Mouse (Mus musculus) cortical plate, adult 2 months (tissue): ENCODE measurements around the gene Il24.

Experiments used
- CTCF ChIP-seq: fragments of 200-500 bp; IDR thresholded peaks from 2 replicates; pipeline ENCODE4 v1.5.1; 2011; ENCODE audit warnings: mild to moderate bottlenecking, control low read depth, low read length; ENCODE audit not compliant: insufficient read depth; ENCODE audit errors: extremely low read depth
- POLR2A ChIP-seq: fragments of 200-500 bp; IDR thresholded peaks from 2 replicates; pipeline ENCODE4 v1.6.1; 2011; ENCODE audit warnings: mild to moderate bottlenecking, low read length, control low read depth; ENCODE audit not compliant: insufficient read depth; ENCODE audit errors: extremely low read depth

- TF ChIP-seq POLR2A (no peak), CTCF (no peak)
Observed at GRCm38 (mm10) chr1:130918323-130918980, 31.2 kb upstream of the Il24 start.
